Mouse (Mus musculus) CD4-positive naive resting alpha-beta T cell, adult 57 days (primary cell): ENCODE results near the gene Ap1m1. TPM values are rescaled to one million over a fixed set of nuclear protein-coding genes. Genes with fewer than 3 reads are reported as not detected.

ENCODE experiments used
- total RNA-seq: library from RNA; stranded (reverse); gene quantifications from one replicate; pipeline ENCODE4 v1.2.4, GENCODE M21; 2023

Gene Ap1m1
- 130 TPM for total RNA-seq

GRCm38 (mm10) chr8:72239499-72240402 lies at the start of gene Ap1m1:
TSS of gene Ap1m1 (plus strand) at chr8:72240018.

GRCm38 (mm10) chr8:72212751-72213150 lies 27.1 kb upstream of the Ap1m1 start, which contains the start of gene Cib3:
TSS of gene Cib3 (minus strand) at chr8:72212837.

GRCm38 (mm10) chr8:72213536-72213935 lies 26.3 kb upstream of the Ap1m1 start, which contains the start of gene Gm11034:
TSS of gene Gm11034 (minus strand) at chr8:72213636.

GRCm38 (mm10) chr8:72219541-72220363 lies 20.1 kb upstream of the Ap1m1 start, which contains the start of gene Fam32a:
TSS of gene Fam32a (plus strand) at chr8:72219730.

GRCm38 (mm10) chr8:72305210-72305905 lies 65.5 kb downstream of the Ap1m1 start, which contains the start of gene Gm10282:
TSS of gene Gm10282 (minus strand) at chr8:72305260.

Other genes with a start within 250 kb of the Ap1m1 start
- gene Cyp4f18, start 230.4 kb upstream of the Ap1m1 start, total RNA-seq, result 7.0 TPM
- gene Olfr372, start 198.8 kb upstream of the Ap1m1 start, total RNA-seq, result not detected
- gene Olfr373, start 156.8 kb upstream of the Ap1m1 start, total RNA-seq, result 0.21 TPM
- gene Olfr374, start 133.0 kb upstream of the Ap1m1 start, total RNA-seq, result 0.15 TPM
- 154 TPM for gene Tpm4, start 105.0 kb upstream of the Ap1m1 start, total RNA-seq
- gene Rab8a, start 78.8 kb upstream of the Ap1m1 start, total RNA-seq, result 156 TPM
- gene Hsh2d, start 50.4 kb upstream of the Ap1m1 start, total RNA-seq, result 13.7 TPM
- not detected for gene Cib3, start 27.2 kb upstream of the Ap1m1 start, total RNA-seq
- gene Gm11034, start 26.4 kb upstream of the Ap1m1 start, total RNA-seq, result not detected
- 62.5 TPM for gene Fam32a, start 20.3 kb upstream of the Ap1m1 start, total RNA-seq
- gene Gm10282, start 65.2 kb downstream of the Ap1m1 start, total RNA-seq, result 16.9 TPM
- gene Klf2, start 79.0 kb downstream of the Ap1m1 start, total RNA-seq, result 2,143 TPM
- gene Eps15l1, start 181.4 kb downstream of the Ap1m1 start, total RNA-seq, result 107 TPM
- gene Calr3, start 203.9 kb downstream of the Ap1m1 start, total RNA-seq, result not detected
- gene 1700030K09Rik, start 203.9 kb downstream of the Ap1m1 start, total RNA-seq, result 4.3 TPM
- 109 TPM for gene Cherp, start 235.2 kb downstream of the Ap1m1 start, total RNA-seq